Mouse (Mus musculus) stomach, adult 2 months (tissue): Measurements from ENCODE around the gene Prss41. TPM values are rescaled to one million over a fixed set of nuclear protein-coding genes. Genes with fewer than 3 reads are reported as not detected.

ENCODE experiments used
- polyA plus RNA-seq: library from polyadenylated mRNA; depleted of rRNA; stranded (reverse); fragments of >200 nt; gene quantifications from 2 replicates; pipeline ENCODE4 v1.2.3, GENCODE M21; 2012; rRNA removed

The Prss41 gene
- polyA plus RNA-seq = 0.24 and 1.5 TPM in 2 replicates

GRCm38 (mm10) chr17:23843812-23844273, at the start of gene Prss41, which contains the start of gene Prss32:
TSS of gene Prss41 (minus strand) at chr17:23844172.
TSS of gene Prss32 (plus strand) at chr17:23843855.

GRCm38 (mm10) chr17:23880576-23880975, 36.6 kb upstream of the Prss41 start, which contains the start of the genes Dcpp1 and Dcpp2:
TSS of gene Dcpp1 (plus strand) at chr17:23880876.
TSS of gene Dcpp2 (plus strand) at chr17:23880880.

GRCm38 (mm10) chr17:23867756-23868155, 23.8 kb upstream of the Prss41 start, which contains the start of gene Prss21:
TSS of gene Prss21 (plus strand) at chr17:23868056.

GRCm38 (mm10) chr17:23836006-23836575, 7.9 kb downstream of the Prss41 start, which contains the start of gene Prss33:
TSS of gene Prss33 (minus strand) at chr17:23836056.

GRCm38 (mm10) chr17:23829064-23829619, 14.8 kb downstream of the Prss41 start, which contains the start of gene Elob:
TSS of gene Elob (minus strand) at chr17:23829136.

DNA sequence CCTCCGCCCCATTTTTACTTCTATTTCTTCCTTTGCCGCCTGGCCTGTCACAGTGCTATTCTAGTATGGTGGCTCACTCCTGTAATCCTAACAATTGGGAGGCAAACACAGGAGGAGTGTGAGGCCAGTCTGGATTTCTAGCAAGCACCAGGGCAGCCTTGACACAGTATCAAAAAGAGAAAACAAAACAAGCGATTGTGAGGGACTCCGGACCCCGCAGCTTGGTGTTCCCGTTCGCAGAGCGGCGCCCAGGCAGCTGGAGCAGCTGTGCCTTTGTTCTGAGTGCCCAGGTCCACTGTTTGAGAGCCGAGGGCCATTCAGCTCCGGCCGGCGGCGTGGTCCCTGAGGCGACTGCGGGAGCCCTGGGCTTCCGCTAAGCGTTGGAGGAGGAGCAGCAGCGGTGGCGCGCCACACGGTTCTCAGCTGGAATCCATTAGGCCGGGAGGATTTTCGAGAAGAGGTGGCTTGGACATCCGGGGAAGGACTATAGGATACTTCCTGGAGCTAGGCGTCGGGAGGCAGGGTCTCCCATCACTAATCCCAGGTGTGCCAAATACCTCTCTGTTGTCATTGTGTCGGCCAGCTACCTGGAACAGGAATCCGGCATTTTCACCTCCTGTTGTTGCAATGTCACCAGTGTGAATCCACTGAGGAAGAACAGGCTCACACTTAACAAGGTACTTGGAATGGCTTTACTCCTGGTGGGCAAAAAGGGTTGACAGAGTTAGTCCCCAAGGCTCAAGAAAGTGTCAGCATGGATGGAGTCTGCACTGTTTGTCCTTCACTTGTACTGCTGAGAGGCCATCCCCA, 53.5 kb downstream of the Prss41 start, which contains the start of gene Srrm2:
Gene Srrm2, plus strand, starts transcription at position 264 of the 810 bp plus-strand sequence.

Other genes with a start within 250 kb of the Prss41 start
- gene Zfp13, start 244.7 kb downstream of the Prss41 start, polyA plus RNA-seq = 7.4 and 8.7 TPM in 2 replicates
- gene Zscan10, start 243.3 kb downstream of the Prss41 start, polyA plus RNA-seq = 0.06 TPM in 1 of 2 replicates, not detected in the other
- gene Mmp25, start 198.9 kb downstream of the Prss41 start, polyA plus RNA-seq = 0.51 and 0.68 TPM in 2 replicates
- 11.4 and 11.9 TPM in 2 replicates for gene Bicdl2, start 183.7 kb downstream of the Prss41 start, polyA plus RNA-seq
- gene Hcfc1r1, start 170.6 kb downstream of the Prss41 start, polyA plus RNA-seq = 586 and 660 TPM in 2 replicates
- 11.5 and 15.7 TPM in 2 replicates for gene Thoc6, start 170.3 kb downstream of the Prss41 start, polyA plus RNA-seq
- gene Tnfrsf12a, start 166.7 kb downstream of the Prss41 start, polyA plus RNA-seq = 20.9 and 37.2 TPM in 2 replicates
- 0.08 and 0.19 TPM in 2 replicates for gene Cldn6, start 164.9 kb downstream of the Prss41 start, polyA plus RNA-seq
- gene Cldn9, start 160.1 kb downstream of the Prss41 start, polyA plus RNA-seq = not detected in 2 replicates
- gene 1520401A03Rik, start 121.4 kb downstream of the Prss41 start, polyA plus RNA-seq = not detected in 2 replicates
- 22.3 and 33.2 TPM in 2 replicates for gene Pkmyt1, start 117.8 kb downstream of the Prss41 start, polyA plus RNA-seq
- 95.8 and 156 TPM in 2 replicates for gene Paqr4, start 103.3 kb downstream of the Prss41 start, polyA plus RNA-seq
- 3.2 and 6.6 TPM in 2 replicates for gene Kremen2, start 98.3 kb downstream of the Prss41 start, polyA plus RNA-seq
- gene Flywch1, start 72.6 kb downstream of the Prss41 start, polyA plus RNA-seq = 11.7 and 13.7 TPM in 2 replicates
- gene Flywch2, start 58.1 kb downstream of the Prss41 start, polyA plus RNA-seq = 3.7 and 5.8 TPM in 2 replicates
- gene Srrm2, start 53.6 kb downstream of the Prss41 start, polyA plus RNA-seq = 196 and 280 TPM in 2 replicates
- gene Elob, start 15.0 kb downstream of the Prss41 start, polyA plus RNA-seq = 361 and 511 TPM in 2 replicates
- gene Prss33, start 8.1 kb downstream of the Prss41 start, polyA plus RNA-seq = 0.04 and 0.39 TPM in 2 replicates
- gene Prss32, start 317 bp downstream of the Prss41 start, polyA plus RNA-seq = 9.4 and 22.5 TPM in 2 replicates
- gene Prss21, start 23.9 kb upstream of the Prss41 start, polyA plus RNA-seq = not detected in 2 replicates
- not detected in 2 replicates for gene Dcpp1, start 36.7 kb upstream of the Prss41 start, polyA plus RNA-seq
- gene Dcpp2, start 36.7 kb upstream of the Prss41 start, polyA plus RNA-seq = not detected in 2 replicates
- not detected in 2 replicates for gene Dcpp3, start 73.3 kb upstream of the Prss41 start, polyA plus RNA-seq
- not detected in 2 replicates for gene Sbp, start 97.5 kb upstream of the Prss41 start, polyA plus RNA-seq
- gene Sbpl, start 111.1 kb upstream of the Prss41 start, polyA plus RNA-seq = not detected in 2 replicates
- gene Prss30, start 136.4 kb upstream of the Prss41 start, polyA plus RNA-seq = 0.45 and 0.55 TPM in 2 replicates
- gene Prss22, start 153.9 kb upstream of the Prss41 start, polyA plus RNA-seq = 0.58 and 0.98 TPM in 2 replicates
- 10.9 and 15.8 TPM in 2 replicates for gene Prss27, start 194.0 kb upstream of the Prss41 start, polyA plus RNA-seq
- gene Kctd5, start 229.3 kb upstream of the Prss41 start, polyA plus RNA-seq = 12.6 and 22.9 TPM in 2 replicates